In the genomic region with DNA sequence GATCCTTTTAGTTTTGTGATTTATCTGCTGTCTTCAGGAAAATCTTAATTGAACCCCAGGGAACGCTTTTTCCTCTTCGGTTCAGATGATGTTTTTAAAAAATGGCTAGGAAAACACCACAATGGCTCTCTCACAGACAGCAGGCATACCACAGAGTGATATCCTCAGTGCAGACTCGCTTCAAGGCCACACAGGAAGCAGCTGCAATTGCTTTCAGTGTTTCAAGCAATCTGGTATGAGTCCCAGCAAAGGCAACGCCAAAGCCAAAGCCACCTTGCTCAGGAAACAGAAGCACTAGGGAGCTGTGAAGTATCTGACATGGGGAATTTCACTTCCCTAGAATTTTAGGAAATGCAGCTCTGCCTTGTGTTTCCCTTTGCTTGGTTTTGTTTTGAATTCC, we compare ENCODE assay signal across 8 mouse cellular contexts. TPM values are rescaled to one million over a fixed set of nuclear protein-coding genes. Genes with fewer than 3 reads are reported as not detected.
A peak's percentile ranks its signal among the peaks of the same experiment; 100 is the strongest.
DNase-seq lines count a peak whose midpoint lies in the region; ATAC-seq and TF ChIP-seq lines count a peak whose summit lies in the region.

No protein-coding gene starts in this region.

- no peak overlapping the region for H3K27ac ChIP-seq in liver, adult 2 months (replicated peaks; ENCODE audit: insufficient read depth, low read depth, low read length)
- no peak overlapping the region for H3K27ac ChIP-seq in liver, embryonic 12.5 days
- H3K27ac ChIP-seq in brown adipose tissue, adult 24 weeks (replicated peaks; ENCODE audit: low read depth, low read length) = peak overlapping the region; percentile 70; the same call in 1 of the 2 replicates
- H3K27ac ChIP-seq in kidney, adult 2 months (ENCODE audit: insufficient read depth, low read depth, low read length) = peak overlapping the region; percentile 61; the same call in 1 of the 2 replicates

- no peak overlapping the region for H3K4me3 ChIP-seq in liver, adult 2 months (ENCODE audit: insufficient read depth, low read depth, low read length)
- H3K4me3 ChIP-seq in liver, embryonic 12.5 days = no peak overlapping the region
- H3K4me3 ChIP-seq in brown adipose tissue, adult 24 weeks (ENCODE audit: insufficient read depth, low read depth, low read length) = no peak overlapping the region
- H3K4me3 ChIP-seq in kidney, adult 2 months (ENCODE audit: insufficient read depth, low read depth, low read length) = no peak overlapping the region

- no peak overlapping the region for H3K4me2 ChIP-seq in liver, embryonic 12.5 days

- no peak for TF ChIP-seq CTCF in liver, adult 2 months (IDR thresholded peaks at IDR 0.05; ENCODE audit: low read depth, low read length)
- TF ChIP-seq CTCF in kidney, adult 2 months (conservative IDR thresholded peaks at IDR 0.05; ENCODE audit: insufficient read depth, insufficient read length, low read depth, low read length) = no peak

- no peaks in the 10 kb centered on the region for H3K36me3 ChIP-seq in liver, adult 2 months (ENCODE audit: control insufficient read depth, insufficient read depth, low read length)
- no peaks in the 10 kb centered on the region for H3K36me3 ChIP-seq in liver, embryonic 12.5 days
- no peaks in the 10 kb centered on the region for H3K36me3 ChIP-seq in kidney, adult 2 months (ENCODE audit: control insufficient read depth, insufficient read depth, low read length)

- DNase-seq in liver, adult 2 months (ENCODE audit: extremely low read depth, low read depth, low spot score) = peak; percentile 31
- peak; percentile 60 to 89 for DNase-seq in heart, adult 18-20 months
- peak; percentile 87 for DNase-seq in kidney, adult 2 months
- DNase-seq in mesoderm, embryonic 11.5 days (ENCODE audit: low read depth, low spot score) = peak; percentile 76
- no peak for DNase-seq in cerebellum, adult 11-12 months
- no peak for DNase-seq in retina, postnatal 1 day

- 74% methylated on average over 4 of the region's 4 CpGs for whole genome bisulfite sequencing in liver, adult 2 months
- WGBS in liver, embryonic 12.5 days (ENCODE audit: insufficient replicate concordance) = 11% methylated on average over 4 of the region's 4 CpGs
- 45% methylated on average over 4 of the region's 4 CpGs for WGBS in kidney, adult 2 months

- ATAC-seq in liver, embryonic 12.5 days = no peak

- H3K9me3 ChIP-seq in liver, embryonic 12.5 days (replicated peaks) = no peaks in the 10 kb centered on the region

- H3K79me2 ChIP-seq in liver, adult 2 months (ENCODE audit: control insufficient read depth, insufficient read depth, low read length) = no peaks in the 10 kb centered on the region

- H3K27me3 ChIP-seq in liver, adult 2 months (ENCODE audit: control insufficient read depth, insufficient read depth, low read length) = no peaks in the 10 kb centered on the region
- H3K27me3 ChIP-seq in liver, embryonic 12.5 days (replicated peaks) = no peaks in the 10 kb centered on the region
- no peaks in the 10 kb centered on the region for H3K27me3 ChIP-seq in kidney, adult 2 months (replicated peaks; ENCODE audit: control insufficient read depth, insufficient read depth, low read length)

- H3K4me1 ChIP-seq in liver, adult 2 months (ENCODE audit: control insufficient read depth, insufficient read depth, low read length) = peaks cover 5% of the 10 kb centered on the region; the same call in 1 of the 2 replicates
- peaks cover 4% of the 10 kb centered on the region; the same call in 1 of the 2 replicates for H3K4me1 ChIP-seq in liver, embryonic 12.5 days
- H3K4me1 ChIP-seq in brown adipose tissue, adult 24 weeks (ENCODE audit: control insufficient read depth, insufficient read depth, insufficient read length, low read length) = peaks cover 11% of the 10 kb centered on the region; the same call in 1 of the 2 replicates
- H3K4me1 ChIP-seq in kidney, adult 2 months (ENCODE audit: control insufficient read depth, insufficient read depth, low read length) = peaks cover 3% of the 10 kb centered on the region; the same call in 1 of the 2 replicates

- TF ChIP-seq POLR2A in liver, adult 2 months (IDR thresholded peaks at IDR 0.05; ENCODE audit: extremely low read depth, insufficient read depth, low read length) = no peak
- TF ChIP-seq POLR2A in kidney, adult 2 months (IDR thresholded peaks at IDR 0.05; ENCODE audit: low read depth, low read length) = no peak

- no peak overlapping the region for H3K9ac ChIP-seq in liver, adult 2 months (ENCODE audit: low read depth, low read length)
- H3K9ac ChIP-seq in liver, embryonic 12.5 days = no peak overlapping the region

RNA-seq across cellular contexts. Expression of a gene that starts 27.4 kb away (rescaled TPM):
- total RNA-seq in liver, adult 2 months (2014; rRNA removed) = 65.4 and 89.1 TPM in 2 replicates
- 17.1 and 21.0 TPM in 2 replicates for polyA plus RNA-seq in liver, adult 2 months (2012; rRNA removed)
- 9.8 and 10.1 TPM in 2 replicates for polyA plus RNA-seq in liver, embryonic 12.5 days (2016; fragmentation: Nextera tagmentation; extraction: Ambion mirVana)
- polyA plus RNA-seq in brown adipose tissue, adult 24 weeks (2012; ENCODE audit: insufficient read depth, insufficient read length, missing spikeins) = 21.5 and 22.3 TPM in 2 replicates
- total RNA-seq in heart, adult 18-20 months (2021) = 10 to 100 TPM; 15.8 to 17.9 TPM
- 8.9 and 9.3 TPM in 2 replicates for polyA plus RNA-seq in kidney, adult 2 months (2012; rRNA removed)

Comparison
In these comparisons a context has a peak if more than half of its experiments do, and no peak if none do; other contexts are left out.
1. DNase-seq: peak in liver, adult 2 months (single experiment), heart, adult 18-20 months (2 of 2), kidney, adult 2 months (single experiment) and mesoderm, embryonic 11.5 days (single experiment); none in cerebellum, adult 11-12 months (single experiment) and retina, postnatal 1 day (single experiment).
2. H3K27ac ChIP-seq: peak in brown adipose tissue, adult 24 weeks (single experiment) and kidney, adult 2 months (single experiment); none in liver, adult 2 months (single experiment) and liver, embryonic 12.5 days (single experiment).